Mouse (Mus musculus) G1E (cell line): ENCODE data around the gene Rgs2.

Source experiments
- CTCF ChIP-seq: IDR thresholded peaks from 2 replicates; pipeline ENCODE4 v1.5.1; 2012; ENCODE audit warnings: low read depth, low read length, inconsistent platforms, mixed read lengths
- GATA1 ChIP-seq: IDR thresholded peaks from 2 replicates; pipeline ENCODE4 v1.6.1; 2012; ENCODE audit warnings: borderline replicate concordance, low read length, inconsistent platforms, mixed read lengths
- POLR2AphosphoS5 ChIP-seq: IDR thresholded peaks from 2 replicates; pipeline ENCODE4 v1.6.1; 2012; ENCODE audit warnings: low read depth, low read length, inconsistent platforms; ENCODE audit not compliant: insufficient replicate concordance
- TAL1 ChIP-seq: conservative IDR thresholded peaks from 2 replicates; pipeline ENCODE4 v1.6.1; 2012; ENCODE audit warnings: low read depth, low read length, inconsistent platforms, mixed read lengths

DNA sequence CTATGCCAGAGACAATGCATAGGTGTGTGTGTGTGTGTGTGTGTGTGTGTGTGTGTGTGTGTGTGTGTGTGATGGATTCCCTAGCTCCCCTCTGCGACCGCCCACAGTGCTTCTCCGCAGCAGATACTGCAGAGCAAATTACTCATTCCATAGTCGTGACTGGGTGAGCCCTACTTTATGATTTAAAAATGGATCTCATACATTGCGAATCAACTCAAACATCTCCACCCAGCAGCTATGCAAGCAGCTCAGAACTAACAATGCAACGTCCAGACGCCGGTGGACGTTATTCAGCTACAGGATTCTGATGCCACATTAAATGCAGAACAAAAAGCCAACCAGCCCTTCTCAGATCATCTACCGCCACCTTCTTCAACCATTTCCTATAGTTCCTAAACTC lies 545 bp downstream of the Rgs2 start:
- TF ChIP-seq CTCF (no peak), GATA1 (no peak), TAL1 (no peak), POLR2AphosphoS5 (no peak)
